Mouse (Mus musculus) spleen, postnatal 4 days (tissue): ENCODE measurements around the gene Mvp.

Experiments
- DNase-seq, 2 experiments: peaks; one replicate each; pipeline ENCODE4 v3.0.0; 2022; ENCODE audit warnings: low spot score in 2 of 2

Mvp gene

DNA sequence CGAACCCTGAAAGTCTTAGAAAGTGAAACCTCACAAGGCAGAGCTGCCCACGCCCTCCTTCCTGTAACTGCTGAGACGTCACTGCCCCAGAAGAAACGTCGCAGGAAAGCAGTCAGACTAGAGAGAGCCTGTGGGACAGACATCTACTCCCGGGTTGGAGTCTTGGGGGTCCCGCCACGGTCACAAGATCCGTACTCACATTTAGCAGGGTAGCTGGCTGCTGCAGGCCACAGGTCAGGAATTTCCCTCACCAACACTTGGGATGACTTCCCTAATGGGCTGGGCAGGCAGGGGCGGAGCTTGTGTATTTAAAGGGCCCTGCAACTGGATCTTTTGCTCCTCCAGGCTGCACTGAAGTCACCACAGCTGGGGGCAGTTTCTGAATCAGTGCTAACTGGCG lies at the start of gene Mvp:
Gene Mvp, minus strand, starts transcription at position 302 of the 400 bp plus-strand sequence.
- peak; percentile 48 to 76 for DNase-seq

DNA sequence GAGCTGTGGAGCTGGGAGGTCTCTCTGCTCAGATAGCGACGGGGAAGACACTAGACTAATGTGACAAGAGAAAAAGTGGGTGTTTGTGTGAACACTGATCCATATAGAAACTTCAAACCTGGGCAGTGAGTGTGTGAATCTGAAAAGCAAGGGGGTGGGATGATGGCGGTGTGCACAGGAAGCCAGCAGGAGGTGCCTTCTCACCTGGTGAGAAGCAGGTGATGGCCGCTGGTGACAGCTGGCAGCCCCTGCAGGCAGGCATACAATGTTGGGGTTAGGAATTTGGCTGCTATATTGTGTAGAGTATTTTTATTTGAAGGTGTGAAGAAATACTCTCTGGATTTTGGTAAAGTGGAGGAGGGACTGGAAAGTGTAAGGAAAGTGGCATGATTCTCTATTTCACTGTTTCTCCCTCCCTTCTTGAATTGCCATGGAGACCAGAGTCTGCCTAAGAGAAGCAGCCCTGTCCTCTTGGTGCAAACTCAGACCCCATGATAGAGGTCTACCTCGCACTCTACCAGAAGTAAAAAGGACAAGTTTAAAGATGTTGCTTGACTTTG lies 40.7 kb upstream of the Mvp start:
- no peak for DNase-seq

- DNase-seq = peak; percentile 93 to 96
These were observed 27.6 kb upstream of the Mvp start, which contains the start of gene Kif22 for GRCm38 (mm10) chr7:127041851-127042672. TSS of gene Kif22 (minus strand) at chr7:127042471.

DNA sequence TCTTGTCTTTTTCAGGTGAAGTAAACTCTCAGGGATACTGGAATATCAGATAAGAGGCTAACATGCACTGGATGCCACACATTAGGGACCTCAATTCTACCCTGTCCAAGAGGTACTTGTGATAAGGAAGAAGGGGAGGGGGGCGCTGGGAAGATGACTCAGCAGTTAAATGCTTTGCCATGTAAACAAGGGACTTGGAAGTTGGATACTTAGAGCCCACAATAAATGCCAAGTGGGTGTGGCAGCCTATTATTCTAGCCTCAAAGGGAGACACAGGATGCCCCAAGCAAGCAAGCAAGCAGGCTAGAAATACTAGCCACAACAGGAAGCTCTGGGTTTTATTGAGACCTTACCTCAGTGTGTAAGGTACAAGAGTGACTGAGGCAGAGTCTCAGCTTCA lies 16.8 kb upstream of the Mvp start:
- no peak for DNase-seq

DNA sequence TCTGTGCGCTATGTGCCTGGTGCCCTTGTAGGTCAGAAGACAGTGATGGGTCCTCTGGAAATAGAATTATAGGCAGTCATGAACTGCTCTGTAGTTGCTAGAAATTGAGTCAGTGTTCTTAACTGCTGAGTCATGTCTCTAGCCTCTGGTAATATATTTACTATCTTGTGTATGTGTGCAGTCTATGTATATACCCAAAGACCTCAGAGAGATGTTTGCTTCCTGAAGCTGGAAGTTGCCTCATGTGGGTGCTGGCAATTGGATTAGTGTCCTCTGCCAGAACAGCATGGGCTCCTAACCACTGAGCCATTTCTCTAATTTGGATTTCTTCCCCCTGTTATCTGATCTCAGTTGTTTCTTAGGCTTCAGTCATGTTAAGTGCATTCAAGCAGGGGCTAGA lies 15.8 kb upstream of the Mvp start:
- DNase-seq = no peak

GRCm38 (mm10) chr7:127027885-127028284 lies 13.5 kb upstream of the Mvp start:
- DNase-seq = no peak

- peak; percentile 99 for DNase-seq
These were observed 12.7 kb upstream of the Mvp start, which contains the start of gene Maz for GRCm38 (mm10) chr7:127026984-127027726. TSS of gene Maz (minus strand) at chr7:127027037.

GRCm38 (mm10) chr7:127026616-127026983 lies 12.2 kb upstream of the Mvp start:
- peak; percentile 82 to 94 for DNase-seq

- DNase-seq = peak; percentile 75 to 88
These were observed 11.8 kb upstream of the Mvp start for GRCm38 (mm10) chr7:127026161-127026600.

DNA sequence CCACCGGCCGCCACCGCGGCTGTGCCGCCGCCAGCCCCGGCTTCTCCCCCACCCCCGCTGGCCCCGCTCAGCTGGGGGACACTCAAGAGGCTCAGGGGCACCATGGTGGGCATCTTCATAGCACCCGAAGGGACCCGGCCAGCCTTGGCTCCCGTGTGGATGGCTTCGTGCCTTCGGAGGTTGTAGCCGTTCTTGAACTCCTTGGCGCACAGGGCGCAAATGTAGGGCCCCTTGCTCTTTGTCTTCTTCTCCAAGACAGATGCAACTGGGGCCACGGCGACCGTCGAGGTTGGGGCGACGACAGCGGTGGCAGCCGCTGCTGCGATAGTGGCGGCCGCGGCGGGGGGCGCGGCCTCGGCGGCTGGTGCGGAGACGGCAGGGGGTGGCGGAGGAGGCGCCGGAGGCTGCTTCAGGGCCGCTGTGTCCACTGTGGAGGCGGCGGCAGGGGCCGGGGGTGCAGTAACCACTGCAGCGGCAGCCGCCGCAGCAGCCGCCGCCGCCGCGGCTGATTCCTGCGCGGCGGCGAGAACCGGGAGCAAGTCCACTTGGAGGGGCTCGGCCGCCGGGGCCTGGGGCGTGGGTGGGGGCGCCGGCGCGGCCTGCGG lies 11.2 kb upstream of the Mvp start:
- peak; percentile 63 to 89 for DNase-seq

GRCm38 (mm10) chr7:127024755-127025555 lies 10.5 kb upstream of the Mvp start:
- DNase-seq = peak in 1 of 2 experiments; percentile 79

DNA sequence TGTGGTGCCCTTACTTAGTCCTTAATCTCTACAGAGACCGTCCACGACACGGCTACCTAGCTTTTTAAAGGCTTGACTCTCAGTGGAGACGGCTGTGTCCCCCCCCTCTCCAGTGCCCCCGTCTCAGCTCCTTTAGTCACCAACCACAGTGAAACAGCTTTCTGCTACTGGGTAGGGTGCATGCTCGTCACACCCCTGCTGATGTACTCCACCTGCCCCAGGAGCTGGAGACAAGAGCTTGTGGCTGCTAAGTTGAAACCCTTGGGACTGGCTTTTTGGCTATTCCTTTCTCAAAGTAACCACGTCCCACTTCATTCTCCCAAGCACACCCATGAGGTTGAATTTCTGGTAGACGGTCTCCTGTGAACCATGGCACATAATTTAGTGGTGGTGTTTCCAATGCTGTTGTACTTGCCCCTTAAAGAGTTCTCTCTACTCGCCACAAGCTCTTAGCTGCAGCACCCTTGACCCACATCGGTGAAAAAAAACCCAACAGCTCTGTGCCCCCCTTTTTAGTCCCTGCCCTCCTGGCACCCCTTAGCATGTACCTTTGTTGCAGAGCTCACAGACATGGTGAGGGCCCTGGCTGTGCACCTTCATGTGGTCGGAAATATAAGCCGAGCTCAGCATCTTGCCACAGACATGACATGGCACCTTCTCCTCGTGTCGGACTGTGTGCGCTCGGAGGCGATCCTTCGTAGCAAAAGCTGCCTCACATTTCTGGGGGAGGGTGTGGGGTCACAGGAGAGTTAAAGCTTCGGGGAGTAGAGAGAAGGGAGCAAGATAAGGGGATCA lies 9.7 kb upstream of the Mvp start:
- DNase-seq = peak in 1 of 2 experiments; percentile 72

DNA sequence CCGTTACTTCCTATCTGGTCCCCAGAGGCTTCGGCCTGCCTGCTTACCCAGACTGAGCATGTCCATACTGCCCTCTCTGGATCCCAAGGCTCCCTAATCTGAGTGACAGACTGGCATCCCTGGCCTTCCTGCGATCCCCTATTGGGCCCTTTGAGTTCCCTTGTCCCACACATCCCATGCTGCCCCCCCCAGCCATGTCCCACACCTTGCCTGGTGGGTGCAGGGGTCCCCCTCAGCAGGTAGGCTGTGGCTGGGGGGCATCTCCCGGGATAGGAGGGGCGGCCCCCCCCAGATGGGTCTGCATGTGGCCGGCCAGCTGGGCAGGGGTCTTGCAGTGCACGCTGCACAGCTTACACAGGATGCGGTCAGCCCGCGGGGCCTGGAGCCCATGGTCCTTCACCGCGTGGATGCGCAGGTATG lies 8.9 kb upstream of the Mvp start:
- DNase-seq = peak in 1 of 2 experiments; percentile 70

GRCm38 (mm10) chr7:127022528-127023271 lies 8.3 kb upstream of the Mvp start:
- DNase-seq = peak in 1 of 2 experiments; percentile 63

- peak in 1 of 2 experiments; percentile 69 for DNase-seq
These were observed 7.4 kb upstream of the Mvp start for GRCm38 (mm10) chr7:127021563-127022527.

DNA sequence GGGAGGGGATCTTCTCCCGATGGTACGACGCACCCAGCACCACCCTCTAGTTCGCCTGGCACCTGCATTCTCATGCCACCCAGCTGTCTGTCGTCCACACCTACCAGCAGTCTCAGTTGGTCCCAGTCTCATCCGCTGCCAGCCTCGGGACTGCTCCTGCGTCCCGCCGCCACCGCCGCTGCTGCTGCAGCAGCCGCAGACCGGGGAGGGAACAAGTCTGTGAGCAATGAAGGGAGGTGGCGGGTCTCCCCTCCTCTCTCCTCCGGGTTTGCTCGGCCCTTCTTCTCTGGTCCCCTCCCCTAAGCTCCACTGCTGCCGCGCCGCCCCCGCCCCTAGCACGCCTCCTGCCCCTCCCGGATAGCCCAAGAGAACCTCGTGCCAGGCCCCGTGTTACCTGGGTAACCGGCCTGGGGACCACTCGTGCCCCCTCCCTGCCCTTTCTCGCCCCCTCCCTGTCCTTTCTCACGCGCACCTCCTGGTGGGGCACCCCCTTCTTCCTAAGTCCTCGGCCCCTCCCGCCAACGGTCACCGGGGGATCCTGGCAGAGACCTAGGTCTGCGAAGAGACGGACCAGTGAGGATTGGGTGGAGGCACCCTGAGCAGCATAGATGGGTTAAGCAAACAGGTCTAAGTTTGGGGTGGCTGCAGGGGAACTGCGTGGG lies 6.6 kb upstream of the Mvp start, which contains the start of the genes Gm42742 and Prrt2:
Gene Gm42742, minus strand, starts transcription at position 197 of the 662 bp plus-strand sequence.
Gene Prrt2, minus strand, starts transcription at position 311 of the 662 bp plus-strand sequence.
- peak; percentile 42 to 74 for DNase-seq

- no peak for DNase-seq
These were observed 6.1 kb upstream of the Mvp start for GRCm38 (mm10) chr7:127020491-127020890.

DNA sequence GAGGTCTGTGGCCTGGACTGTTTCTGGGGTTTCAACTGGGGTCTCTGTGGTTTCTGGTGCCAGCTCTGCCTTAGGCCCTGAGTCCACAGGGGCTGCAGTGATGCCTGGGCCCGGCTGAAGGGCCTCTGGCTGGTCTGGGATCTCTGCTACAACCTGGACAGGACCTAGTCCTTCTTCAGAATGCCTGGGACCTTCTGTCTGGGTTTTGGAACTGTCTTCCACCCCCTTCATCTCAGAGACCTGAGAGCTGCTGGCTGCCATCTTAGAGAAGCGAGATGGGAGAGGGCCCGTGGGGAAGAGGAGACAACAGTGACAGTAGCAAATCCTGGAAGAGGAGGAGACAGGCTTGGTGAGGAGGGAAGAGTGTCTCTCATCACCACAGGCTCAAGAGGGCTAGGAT lies 5.6 kb upstream of the Mvp start:
- no peak for DNase-seq
